Mouse (Mus musculus): ENCODE results near the gene 4930590J08Rik. TPM values are rescaled to one million over a fixed set of nuclear protein-coding genes. Genes with fewer than 3 reads are reported as not detected.
A peak's percentile ranks its signal among the peaks of the same experiment; 100 is the strongest.
"Not testable (repeated sequence)": the region's sequence is repeated elsewhere in the genome, so short reads cannot be mapped to it uniquely, and the experiment has no call there.

4930590J08Rik gene
- 0.38 and 0.40 TPM in 2 replicates for polyA plus RNA-seq (2015; fragmentation: Nextera tagmentation; extraction: Ambion mirVana)

DNA sequence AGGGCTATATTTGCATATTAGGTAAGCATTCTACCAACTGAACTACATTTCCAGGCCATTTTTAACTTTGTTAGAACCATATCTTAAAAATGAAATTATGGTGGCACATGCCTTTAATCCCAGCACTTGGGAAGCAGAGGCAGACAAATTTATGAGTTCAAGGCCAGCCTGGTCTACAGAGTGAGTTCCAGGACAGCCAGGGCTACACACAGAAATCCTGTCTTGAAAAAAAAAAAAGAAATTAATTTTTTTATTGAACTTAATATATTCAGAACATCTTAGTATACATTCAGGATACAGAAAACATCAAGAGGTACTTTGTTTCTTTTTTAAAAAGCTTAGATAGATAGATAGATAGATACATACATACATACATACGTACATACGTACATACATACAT, at the start of gene 4930590J08Rik:
Gene 4930590J08Rik (plus strand): TSS at position 301 of the 400 bp plus-strand sequence.
- DNase-seq (ENCODE audit: low spot score) = not testable (repeated sequence)

DNA sequence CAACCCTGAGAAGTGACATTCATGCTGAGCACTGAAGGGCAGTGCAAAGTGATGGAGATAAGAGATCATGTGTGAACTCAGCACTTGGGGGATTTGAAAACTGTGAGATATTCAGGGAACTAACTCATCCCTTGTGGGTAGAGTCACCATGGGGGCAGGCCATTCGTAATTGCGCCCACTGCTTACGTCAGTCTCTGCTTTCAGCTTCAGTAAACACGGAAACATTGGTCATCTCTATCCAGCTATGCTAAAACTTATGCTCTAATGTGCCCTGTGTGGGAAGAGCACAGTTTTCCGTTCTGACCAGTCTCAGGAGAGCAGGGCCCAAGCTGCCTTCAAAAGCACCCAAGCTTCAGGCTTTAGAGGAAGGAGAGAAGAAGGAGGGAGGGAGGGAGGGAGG, 44.3 kb upstream of the 4930590J08Rik start:
- DNase-seq (ENCODE audit: low spot score) = no peak

DNA sequence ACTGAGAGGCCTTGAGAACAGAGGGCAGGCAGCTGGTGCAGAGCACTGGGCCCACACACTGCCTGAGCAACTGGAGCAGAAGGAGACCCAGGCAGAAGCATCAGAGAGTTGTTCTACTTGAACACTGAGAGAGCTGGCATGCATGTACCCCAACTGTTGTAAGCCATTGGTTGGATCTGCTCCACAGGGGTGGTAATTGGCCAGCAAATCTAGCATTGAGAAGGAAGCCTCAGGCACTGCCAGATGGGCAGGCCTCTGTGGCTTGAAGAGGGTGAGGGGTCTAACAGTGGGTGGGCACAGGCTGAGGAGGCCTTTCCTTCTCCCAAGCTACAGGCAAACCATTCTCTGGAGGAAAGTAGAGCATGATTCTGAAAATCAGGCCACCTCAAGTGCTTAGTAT, 39.8 kb upstream of the 4930590J08Rik start:
- no peak for DNase-seq (ENCODE audit: low spot score)

DNA sequence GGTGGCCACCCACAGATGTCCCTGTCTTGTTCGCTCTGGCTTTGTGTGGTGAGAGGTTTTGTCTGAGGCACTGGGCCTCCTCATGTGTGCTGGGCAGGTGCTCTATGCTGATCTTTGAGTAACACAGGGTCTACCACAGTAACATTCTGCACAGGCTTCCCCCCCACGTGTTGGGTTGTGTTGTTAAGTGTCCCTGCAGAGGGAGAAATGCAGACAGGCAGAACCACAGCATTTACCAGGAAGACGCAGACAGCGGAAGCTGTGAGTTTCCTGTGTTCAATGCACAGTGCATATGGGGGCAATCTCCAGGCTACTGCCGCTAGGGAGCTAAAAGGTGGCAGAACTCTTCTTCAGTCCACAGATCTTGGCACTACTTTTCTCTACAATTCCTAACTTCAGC, 38.0 kb upstream of the 4930590J08Rik start:
- peak; percentile 70 for DNase-seq (ENCODE audit: low spot score)

DNA sequence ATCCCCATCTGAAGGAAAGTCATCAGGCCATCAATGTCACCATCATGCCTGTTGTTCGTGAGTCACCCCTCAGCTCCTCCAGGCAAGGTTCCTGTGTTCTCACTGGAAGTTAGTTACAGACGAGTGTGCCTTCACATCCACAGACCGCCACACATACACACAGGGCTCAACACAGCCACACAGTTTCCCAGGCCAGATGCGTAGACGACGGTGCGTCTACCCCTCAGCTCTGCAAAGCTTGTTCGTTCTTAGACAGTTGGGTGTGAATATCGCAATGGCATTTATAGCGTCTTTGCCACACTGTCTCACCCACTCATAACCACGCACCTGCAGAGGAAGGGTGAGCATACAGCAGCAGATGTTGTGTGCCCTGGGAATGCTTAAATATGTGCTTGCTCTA, 37.0 kb upstream of the 4930590J08Rik start:
- DNase-seq (ENCODE audit: low spot score) = peak; percentile 41

DNA sequence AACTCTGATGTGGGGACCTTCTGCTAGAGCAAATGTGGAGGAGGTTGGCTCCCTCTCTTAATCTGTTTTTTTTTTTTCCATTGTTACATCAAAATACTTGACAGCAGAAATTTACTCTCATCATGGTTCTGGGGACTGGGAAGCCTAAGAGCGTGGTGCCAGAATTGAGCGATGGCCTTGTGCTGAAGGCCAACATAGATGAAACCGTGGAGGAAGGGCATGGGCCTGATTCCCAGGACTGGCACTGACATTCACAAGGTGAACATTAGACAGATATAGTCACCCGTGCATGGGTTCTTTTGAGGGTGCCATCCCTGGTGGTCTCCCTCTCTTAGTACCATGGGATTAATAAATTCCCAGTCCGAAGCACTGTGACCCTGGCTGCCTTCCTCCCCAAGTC, 34.5 kb upstream of the 4930590J08Rik start:
- no peak for DNase-seq (ENCODE audit: low spot score)

DNA sequence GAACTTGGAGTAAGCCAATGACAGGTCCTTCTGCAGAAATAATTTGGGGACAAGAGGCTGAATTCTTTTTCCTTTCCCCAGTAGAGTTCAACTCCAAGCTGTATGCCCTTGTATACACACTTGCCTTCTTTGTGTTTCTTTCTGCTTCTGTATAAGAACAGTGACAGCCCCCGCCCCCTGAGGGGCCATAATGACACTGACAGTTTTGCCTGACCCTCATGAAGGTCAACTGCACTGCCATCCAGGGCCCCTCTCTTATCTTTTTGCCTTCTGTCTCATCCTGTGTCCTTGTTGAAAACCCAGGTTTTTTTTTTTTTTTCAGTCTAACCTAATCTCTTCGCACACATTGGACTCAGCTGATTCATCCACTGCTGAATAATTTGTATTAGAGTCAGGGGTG, 29.8 kb upstream of the 4930590J08Rik start:
- no peak for DNase-seq (ENCODE audit: low spot score)

DNA sequence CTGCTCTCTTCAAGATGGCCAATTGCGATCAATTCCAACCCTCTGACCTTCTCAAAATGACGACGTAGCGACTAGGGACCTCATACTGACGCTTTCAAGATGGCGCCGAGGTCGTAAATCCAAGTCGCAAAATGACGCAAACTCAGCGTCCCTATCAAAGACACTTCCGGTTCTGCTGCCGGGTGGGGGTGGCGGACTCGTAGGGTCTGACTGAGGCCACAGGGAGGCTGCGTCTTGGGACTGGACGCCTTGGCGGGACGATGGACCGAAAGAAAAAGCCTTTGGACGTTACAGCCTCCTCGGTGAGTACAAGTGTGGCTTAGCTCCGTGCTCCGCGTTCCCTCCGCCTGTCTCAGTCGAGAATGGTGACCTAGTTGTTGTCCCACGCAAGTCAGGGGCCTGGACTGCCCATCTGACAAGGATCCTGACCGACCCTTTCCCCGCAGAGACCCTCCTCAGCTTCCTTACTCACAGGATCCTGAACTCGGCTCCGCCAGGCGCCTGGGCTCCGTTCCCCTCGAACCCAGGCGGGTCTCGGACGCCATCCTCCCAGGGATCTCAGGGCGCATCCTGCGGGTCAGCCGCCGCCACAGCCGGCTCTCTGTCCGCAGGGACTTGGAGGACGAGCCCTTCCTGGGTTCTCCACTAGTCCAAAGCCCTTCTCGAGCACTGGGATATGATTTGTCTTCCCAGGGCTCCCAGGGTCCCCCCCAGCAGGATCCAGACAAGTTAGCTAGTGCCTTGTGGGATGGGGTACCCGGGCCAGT, 24.5 kb upstream of the 4930590J08Rik start, which contains the start of gene Ccdc174:
Gene Ccdc174 (plus strand): TSS at position 169 of the 767 bp plus-strand sequence.
- DNase-seq (ENCODE audit: low spot score) = peak; percentile 95

DNA sequence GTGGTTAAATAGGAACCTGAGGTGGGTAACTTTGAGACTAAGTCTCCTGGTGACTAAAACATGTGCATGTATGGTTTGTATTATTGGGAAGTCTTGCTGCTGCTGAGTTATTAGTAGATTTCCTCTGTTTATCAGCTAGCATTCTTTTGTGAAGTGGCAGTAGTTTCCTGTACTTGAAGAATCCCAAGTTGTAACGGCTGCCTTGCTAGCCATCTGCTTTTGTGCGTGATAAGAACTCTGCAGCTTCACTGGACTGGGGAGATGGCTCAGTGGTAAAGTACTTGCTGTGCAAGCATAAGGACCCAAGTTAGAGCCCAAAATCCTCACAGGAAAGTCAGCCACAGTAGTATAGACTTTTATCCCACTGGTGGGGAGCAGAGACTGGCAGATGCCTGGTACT, 18.8 kb upstream of the 4930590J08Rik start:
- no peak for DNase-seq (ENCODE audit: low spot score)

DNA sequence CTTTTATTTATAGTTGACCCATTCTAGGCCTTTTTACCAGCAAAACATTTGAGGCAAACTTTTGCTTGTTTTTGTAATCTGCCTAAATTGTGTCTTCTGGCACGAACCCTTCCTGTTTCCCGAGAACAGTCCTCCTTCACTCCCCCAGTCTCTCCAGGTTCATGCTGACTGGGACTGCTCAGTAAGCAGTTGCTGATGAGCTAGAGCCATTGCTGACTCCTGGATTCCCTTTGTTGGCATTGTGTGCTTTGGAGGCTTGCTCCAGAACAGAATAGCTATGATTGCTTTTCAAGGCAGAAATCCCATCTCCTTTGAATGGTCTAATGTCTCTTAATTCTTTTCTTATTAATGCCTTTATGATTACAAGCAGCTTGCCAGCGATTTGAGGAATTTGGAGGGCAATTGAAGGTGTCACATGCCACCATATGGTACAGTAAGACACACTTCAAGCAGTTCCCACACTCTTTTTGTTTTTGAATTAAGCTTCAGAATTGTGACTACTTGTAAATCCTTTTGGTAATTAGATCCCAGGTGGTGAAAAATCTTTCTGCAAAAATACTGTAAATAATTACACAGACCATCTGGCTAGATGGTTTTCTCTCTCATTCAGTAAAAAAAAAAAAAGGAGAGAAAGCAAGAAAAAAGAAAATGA, 13.2 kb upstream of the 4930590J08Rik start:
- DNase-seq (ENCODE audit: low spot score) = no peak

DNA sequence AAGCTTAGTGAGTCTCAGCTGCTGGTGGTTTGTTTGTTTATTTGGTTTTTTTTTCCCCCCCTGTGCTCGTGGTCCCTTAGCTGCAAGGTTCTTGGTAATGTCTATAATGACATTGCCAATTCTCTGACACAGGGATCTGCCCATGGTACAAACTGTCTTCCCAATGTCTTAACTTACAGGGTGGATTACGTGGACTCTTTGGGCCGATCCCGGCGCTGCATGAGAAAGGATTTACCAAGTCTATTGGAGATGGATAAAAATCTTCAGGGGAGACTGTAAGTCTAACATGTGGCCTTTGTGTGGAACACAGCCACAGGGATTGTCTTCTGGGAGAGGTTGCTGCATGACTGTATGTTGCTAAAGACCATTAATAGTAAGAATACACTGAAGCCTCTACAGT, 12.0 kb upstream of the 4930590J08Rik start:
- no peak for DNase-seq (ENCODE audit: low spot score)

DNA sequence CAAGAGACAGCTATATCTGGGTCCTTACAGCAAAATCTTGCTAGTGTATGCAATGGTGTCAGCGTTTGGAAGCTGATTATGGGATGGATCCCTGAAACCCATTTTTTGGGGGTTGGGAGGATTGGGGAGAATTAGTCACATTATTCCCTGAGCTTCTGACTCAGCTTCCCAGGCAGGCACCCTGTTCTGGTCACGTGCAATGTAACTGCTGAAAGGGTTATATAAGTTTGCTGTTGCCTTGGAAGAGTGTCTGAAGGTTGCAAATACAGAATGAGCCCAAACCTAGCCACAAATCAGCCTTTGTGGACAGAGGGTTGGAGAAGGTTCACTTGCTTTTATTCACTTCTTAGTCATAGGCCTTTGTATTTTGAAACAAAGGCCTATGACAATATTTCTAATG, 10.8 kb upstream of the 4930590J08Rik start:
- DNase-seq (ENCODE audit: low spot score) = no peak

DNA sequence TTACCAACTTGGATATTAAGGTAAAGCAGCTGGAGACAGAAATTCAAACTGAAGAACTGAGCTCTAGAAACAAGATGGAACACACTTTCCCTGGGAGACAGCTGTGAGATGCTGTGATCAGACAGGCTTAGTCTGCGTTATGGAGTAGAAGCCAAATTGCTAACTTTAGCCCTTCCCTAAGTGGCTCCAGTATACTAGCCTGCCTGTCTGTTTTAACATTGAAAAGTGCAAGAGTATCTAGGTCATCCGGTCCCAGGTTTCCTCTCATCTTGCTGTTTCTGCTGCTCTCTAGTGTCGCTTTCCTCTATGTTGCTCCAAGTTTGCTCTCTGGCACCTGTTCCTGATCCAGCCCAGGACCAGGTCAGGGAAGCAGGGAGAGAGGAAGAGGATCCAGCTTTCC, 5.8 kb upstream of the 4930590J08Rik start:
- no peak for DNase-seq (ENCODE audit: low spot score)

DNA sequence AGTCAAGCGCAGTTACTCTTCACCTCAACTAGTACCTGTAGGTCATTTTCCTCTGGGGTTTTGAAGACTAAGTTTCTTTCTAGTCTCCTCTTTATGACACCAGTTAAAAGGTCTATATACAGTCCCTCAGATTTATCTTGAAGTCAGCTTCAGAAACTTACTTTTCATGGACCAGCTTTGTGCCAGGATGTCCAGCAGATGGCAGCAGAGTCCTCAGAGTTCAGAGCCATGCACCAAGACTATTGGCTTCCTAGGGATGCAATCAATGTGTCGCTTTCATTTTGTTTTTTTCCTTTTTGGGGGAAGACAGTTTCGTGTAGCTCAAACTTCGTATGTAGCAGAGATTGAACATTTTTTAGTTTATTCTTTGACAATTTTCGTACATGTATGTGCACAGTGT, 1.1 kb upstream of the 4930590J08Rik start:
- peak; percentile 67 for DNase-seq (ENCODE audit: low spot score)

DNA sequence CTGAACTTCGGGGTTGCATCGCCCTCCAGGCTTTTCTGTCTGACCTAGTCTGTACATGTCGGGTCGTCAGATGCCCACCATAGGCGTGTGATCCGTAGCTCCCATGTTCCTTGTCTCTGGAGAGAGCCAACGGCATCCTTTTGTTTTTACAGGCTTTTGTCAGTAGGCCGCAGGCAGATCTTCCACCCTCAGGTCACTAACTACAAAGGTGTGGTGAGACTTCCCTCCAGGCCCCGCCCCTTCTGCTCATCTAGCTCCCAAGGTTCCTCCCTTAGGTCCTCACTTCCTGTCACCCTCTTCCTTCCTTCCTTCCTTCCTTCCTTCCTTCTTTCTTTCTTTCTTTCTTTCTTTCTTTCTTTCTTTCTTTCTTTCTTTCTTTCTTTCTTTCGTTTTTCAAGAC, 11.4 kb downstream of the 4930590J08Rik start:
- DNase-seq (ENCODE audit: low spot score) = no peak

DNA sequence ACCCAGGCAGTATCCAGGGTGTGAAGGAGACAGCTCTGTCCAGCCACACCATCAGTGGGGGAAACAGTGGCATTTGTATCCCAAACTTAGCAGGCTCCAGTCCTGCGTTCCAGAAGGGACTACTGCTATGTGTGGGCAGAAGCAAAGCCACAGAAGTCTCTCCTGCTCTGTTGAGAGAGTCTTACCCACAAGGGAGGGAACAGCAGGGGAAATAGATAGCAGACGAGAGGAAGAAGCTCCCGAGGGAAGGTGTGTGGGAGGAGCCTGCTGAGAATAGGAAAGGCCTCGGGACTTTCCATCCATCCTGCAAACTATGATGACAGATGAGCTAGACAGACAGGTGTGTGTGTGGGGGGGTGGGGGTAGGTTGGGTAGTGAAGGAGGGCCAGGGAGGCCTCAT, 14.7 kb downstream of the 4930590J08Rik start:
- no peak for DNase-seq (ENCODE audit: low spot score)

DNA sequence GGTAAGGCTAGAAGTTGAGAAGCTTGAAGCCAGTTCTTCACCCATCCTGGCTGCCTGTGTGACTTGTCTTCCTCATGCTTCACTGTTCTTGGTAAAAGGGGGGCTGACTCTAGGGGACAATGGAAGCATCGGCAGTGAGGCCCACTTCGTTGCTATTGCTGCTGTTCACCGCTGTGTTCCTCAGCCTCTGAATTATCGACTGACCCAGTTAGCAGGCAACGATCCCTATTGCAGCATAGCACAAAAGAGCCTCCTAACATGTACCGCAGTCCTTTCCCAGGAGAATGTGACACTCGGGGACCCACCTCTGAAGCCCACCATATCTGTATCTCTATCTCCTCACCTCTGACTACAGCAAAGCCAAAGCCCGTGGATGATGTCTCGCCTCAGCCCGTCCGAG, 15.1 kb downstream of the 4930590J08Rik start:
- no peak for DNase-seq (ENCODE audit: low spot score)

DNA sequence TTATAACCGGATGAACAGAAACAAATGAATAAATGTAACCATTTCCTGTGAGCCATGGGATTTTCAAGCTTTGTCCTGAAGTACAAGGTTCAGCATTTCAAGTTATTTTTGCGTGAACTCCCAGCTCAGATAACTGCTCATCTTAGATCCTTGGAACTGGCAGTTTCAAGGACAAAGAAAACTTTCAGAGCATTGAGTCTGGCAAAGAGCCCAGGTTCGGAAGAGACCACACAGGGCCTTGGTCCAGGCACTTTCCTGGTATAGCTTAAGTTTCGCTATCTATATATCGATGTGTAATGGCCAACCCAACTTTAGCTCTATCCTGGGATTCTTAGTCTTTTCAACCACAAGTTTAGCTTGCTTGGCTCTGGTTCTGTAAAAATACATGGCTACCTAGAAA, 28.6 kb downstream of the 4930590J08Rik start:
- no peak for DNase-seq (ENCODE audit: low spot score)

DNA sequence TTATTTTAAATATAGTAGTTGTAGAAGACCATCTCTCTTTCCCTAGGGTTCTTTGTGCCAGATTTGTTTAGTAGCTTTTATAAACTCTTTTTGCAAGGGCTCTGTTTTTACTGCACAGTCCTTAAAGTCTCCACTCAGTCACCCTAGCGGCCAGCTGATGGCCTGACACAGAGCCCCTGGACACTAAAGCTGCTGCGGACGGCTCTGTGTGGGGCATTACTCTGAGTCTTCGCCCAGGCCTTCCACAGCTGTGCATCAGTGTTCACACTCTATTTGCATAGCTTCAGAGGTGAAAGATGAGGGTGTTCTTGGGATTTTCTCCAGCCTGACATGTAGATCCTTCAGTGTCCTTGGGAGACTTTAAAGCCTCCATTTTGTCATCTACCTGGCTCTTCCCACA, 35.9 kb downstream of the 4930590J08Rik start:
- DNase-seq (ENCODE audit: low spot score) = no peak

DNA sequence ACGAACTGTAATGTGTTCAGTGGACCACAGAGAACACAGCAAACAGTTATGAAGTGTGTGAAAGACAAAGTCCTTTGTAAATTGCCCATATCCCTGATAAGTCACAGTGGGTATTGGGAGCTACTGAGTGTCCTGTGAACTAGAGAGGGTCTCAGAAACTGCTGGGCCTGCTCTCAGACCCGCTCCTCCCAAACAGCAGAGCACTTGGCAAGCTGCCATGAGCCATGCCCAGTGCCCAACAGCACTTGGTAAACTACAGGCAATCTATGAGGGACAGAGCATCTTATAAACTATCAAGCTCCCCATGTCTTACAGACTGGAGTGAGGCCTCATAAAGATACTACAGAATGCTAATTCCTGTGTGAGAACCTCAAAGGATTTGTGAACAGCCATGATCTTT, 45.8 kb downstream of the 4930590J08Rik start:
- DNase-seq (ENCODE audit: low spot score) = no peak

DNA sequence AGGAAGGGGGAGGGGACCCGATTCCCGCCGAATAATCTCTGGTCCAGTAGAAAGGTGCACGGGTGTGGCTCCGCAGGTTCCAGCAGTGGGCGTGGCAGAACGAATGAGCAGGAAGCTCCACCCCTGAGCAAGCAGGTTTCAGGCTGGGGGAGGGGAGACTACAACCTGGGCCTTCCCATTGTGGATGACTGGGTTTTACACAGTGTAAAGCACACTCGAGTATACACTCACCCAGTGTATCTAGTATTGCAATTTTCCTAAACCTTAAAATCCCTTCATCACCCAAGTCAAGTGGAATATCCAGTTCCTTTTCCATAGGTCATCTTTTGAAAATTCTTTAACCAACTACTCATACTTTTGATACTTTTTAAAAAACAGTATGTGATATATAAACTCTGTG, 55.4 kb downstream of the 4930590J08Rik start:
- not testable (repeated sequence) for DNase-seq (ENCODE audit: low spot score)

DNA sequence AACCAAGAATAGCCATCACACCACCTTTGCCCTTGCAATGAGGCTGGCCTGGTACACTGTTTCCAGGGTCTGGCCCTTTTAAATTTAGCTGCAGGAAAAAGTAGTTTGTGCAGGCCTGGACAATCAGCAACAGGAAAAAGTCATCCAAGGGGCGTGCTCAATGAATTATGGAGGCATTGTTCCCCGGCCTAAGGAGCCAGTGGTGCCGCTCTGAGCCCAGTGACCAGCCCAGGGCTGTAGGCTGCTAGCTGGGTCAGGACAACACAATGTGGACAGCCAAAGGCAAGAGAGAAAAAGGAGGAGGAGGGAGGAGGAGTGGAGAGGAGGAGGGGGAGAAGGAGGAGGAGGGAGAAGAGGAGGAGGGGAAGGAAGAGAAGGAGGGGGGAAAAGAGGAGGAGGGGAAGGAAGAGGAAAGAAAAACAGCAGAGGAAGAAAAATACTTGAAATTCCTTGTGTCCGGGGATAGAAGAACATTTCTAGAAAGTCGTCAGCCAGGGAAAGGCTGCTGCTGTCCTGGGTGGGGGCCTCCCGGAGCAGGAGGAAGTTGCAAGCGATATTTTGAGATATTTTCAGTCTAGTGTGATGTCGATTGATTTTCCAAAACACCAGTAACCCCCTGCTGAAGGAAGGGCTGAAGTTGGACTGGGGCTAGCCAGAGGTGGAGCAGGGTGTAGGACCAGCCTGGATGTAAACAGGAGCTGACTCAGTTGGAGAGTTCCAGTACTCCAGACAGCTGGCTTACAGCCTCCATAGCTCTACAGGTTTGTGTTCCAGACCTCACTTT, 57.6 kb downstream of the 4930590J08Rik start:
- DNase-seq (ENCODE audit: low spot score) = no peak
